Mouse (Mus musculus) left cerebral cortex, postnatal 14 days (tissue): ENCODE data around the gene Tbc1d9b. TPM values are rescaled to one million over a fixed set of nuclear protein-coding genes. Genes with fewer than 3 reads are reported as not detected.
A peak's percentile ranks its signal among the peaks of the same experiment; 100 is the strongest.

Experiments used
- DNase-seq, 2 experiments: peaks; one replicate each; pipeline ENCODE4 v3.0.0; 2021 to 2022; ENCODE audit warnings: low spot score in 2 of 2, mixed read lengths in 1 of 2
- intact Hi-C: fragments of 180-260 bp; cut with DNase I; formaldehyde crosslinking; loops from one replicate; pipeline ENCODE4 v1.15.1; 2025
- total RNA-seq, 2 experiments: library from RNA; stranded (reverse); gene quantifications; 2 replicates each; pipeline ENCODE4 v1.2.3; 2021

Tbc1d9b gene
- total RNA-seq, 2 experiments from 2014 or later, result 90.3 to 103 TPM

DNA sequence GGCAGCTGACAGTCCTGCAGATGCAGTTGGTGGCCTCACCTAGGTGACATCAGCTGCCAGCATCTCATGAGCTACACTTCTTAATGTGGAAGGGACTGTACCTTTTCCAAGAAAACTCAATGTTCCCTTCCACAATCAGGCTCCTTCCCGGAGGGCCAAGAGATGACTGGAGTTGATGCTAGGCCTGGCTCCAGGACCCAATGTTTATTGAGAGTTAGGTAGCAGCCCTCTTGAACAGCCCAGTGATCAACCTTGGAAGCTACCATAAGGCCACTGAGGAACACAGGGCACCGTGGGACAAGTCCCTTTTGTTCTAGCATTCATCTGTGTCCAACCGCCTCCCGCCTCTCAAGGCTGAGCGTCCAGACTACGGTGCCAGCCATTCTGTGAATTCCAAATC lies 1.1 kb downstream of the Tbc1d9b start:
- intact Hi-C loops, result loop anchor here (5.0 kb wide), 1 partner anchor 105 kb away; the partner anchor contains the start of gene Rnf130
- DNase-seq, result no peak

DNA sequence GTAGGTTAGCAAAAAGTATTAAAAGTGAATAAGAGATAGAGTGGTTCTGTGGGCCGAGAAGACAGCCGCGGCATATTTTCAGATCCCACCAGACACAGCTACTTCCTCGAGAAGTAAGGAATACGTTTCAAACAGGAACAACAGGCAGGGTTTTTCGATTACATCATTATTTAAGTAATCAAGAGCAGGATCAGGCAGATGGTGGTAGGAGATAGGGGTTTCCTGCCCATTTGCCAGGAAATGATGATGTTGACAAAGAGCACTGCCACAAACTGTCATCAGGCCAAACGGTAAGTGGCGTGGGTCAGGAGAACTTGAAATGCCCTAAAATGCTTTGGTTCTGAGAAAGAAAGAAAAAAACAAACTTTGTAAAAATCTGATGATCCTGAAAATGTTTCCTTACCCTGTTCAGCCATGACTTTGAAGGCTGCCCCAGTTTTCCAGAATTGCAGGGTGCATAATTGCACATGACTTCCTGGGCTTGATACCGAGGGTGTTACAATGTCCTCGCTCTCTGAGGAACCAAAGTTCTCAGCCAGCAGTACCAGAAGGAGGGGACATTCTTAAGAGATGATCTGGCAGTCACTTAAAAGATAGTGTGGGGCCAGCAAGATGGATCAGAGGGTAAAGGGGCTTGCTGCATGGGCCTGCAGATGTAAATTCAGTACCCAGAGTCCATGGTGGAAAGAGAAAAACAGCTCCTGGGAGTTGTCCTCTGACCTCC lies 3.1 kb downstream of the Tbc1d9b start:
- no peak for DNase-seq
- intact Hi-C loops, result loop anchor here (5.0 kb wide), 1 partner anchor 107 kb away; the partner anchor contains the start of gene Rnf130

DNA sequence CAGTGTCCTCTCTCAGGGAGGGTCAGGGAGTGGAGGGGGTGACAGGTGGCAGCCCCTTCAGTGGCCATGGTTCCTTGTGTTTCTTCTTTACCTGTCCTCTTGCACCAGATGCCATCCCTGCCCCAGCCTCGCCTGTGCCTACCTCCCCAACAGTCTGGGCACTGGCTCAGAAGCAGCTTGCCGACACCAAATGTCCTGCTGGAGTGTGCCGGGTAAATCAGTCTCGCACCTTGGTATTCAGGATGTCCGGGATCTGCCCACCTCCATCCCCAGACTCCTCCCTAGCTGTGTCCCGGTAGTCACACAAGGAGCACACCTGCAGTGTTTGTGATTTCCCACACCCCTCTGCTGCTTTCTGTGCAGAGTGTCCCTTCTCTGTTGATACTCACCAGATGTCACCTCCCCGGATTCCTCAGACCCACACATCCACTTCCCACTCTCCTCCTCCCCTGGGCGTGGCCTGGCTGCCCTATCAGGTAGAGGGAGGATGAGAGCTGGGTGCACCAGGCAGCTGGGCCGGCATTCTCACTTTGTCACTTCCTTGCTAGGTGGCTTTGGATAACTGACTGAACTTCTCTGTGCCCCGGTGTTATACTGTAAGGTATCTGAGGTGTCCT lies 7.1 kb downstream of the Tbc1d9b start:
- intact Hi-C loops, result no loop called here

DNA sequence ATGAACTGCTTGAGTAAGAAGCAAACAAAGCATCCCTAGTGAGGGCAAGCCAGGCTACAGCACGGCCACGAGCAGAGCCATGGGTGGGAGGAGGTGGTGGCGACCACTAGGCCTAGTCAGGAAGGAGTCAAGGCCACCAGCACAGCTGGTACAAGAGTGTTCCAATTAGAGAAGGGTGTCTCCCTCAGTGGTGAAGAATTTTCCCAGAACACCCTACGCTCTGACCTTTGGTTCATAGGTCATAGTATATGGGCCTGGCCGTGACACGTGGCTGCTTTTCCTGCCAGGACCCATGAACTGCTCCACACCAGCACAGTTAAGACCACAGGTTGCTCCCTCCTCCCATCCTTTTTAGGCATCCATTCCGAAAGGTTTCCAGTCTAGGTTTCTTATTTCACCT lies 8.4 kb downstream of the Tbc1d9b start:
- intact Hi-C loops, result no loop called here
- DNase-seq, result no peak

More for the DNA sequence above, 7.1 kb downstream of the Tbc1d9b start:
- DNase-seq, result no peak

DNA sequence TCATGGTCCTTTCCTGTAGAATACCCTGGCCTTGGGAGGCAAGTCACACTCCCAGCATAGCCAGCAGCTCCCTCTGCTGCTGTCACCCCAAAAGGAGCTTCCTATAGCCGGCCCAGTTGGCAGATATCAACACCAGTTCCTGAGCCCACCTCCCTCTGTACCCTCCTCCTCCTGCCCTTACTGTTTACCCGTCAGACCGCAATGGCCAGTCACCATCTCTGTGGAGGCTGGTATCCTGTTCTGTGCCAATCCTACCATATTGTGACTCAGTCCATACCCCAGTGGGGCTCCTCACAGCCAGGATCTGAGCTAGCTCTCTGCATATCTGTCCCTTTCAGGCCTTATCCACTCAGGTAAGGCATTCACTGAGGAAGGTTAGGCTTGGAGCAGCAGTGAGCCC lies 14.3 kb downstream of the Tbc1d9b start:
- intact Hi-C loops, result no loop called here
- no peak for DNase-seq

DNA sequence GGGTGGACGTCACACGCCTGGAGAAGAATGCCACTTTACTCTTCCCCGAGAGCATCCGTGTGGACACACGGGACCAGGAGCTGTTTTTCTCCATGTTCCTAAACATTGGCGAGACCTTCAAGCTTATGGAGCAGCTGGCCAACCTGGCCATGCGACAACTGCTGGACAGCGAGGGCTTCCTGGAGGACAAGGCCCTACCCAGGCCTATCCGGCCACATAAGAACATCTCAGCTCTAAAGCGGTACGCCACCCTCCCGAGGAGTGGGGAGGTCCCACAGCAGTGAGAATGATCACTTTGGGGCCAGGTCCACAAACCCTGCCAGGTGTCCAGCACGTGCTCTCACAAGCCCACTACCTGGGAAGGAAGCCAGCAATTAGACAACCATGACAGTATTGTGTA lies 14.9 kb downstream of the Tbc1d9b start:
- intact Hi-C loops, result no loop called here

DNA sequence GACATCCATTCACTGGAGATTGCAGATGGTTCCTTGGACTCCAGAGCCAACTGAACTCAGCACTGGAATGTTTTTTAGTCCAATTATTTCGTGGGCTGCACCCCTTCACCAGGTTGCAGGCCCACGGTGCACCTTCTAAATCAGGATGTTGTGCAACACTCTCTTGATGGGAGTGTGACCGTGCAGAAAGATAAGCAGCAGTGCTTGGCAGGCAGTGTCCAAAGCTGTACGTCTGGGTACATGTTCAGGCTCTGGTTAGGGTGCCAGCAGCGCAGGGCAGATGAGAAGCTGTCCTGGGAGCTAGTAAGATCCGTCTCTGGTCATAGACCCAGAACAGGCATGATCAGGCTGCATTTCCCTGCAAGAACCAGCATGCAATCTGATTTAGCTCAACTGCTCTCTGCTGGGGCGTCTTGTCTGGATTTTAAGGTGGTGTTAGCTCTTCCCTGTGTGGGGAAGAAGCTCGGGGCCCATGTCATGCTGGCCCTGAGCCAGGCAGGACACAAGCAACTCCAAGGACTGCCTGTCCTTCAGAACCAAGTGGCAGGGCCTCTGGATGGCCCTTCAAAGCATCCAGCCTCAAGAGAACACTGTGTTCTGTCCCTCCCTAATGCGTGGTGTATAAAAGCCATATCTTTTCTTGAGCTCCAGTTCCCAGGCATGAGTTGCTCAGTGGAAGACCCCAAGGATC lies 16.2 kb downstream of the Tbc1d9b start:
- DNase-seq, result no peak
- intact Hi-C loops, result no loop called here

More for the DNA sequence above, 14.9 kb downstream of the Tbc1d9b start:
- no peak for DNase-seq

DNA sequence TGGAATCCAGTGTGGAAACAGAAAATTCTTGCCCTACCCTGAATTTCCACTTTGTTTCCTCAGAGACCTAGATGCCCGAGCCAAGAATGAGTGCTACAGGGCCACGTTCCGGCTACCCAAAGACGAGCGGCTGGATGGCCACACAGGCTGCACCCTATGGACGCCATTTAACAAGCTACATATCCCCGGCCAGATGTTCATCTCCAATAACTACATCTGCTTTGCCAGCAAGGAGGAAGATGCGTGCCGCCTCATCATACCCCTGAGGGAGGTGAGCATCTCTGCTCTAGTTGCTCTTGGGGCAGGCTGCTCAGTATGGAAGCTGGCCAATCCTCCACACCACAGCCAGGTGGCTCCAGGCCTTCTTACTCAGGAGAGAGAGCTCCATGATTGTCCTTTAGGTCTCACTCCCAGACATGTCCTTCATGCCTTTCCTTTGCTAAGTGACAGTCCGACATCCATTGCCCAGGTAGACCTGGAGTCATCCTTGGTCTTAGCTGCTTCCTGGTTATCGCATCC lies 16.8 kb downstream of the Tbc1d9b start:
- intact Hi-C loops, result no loop called here
- DNase-seq, result no peak

DNA sequence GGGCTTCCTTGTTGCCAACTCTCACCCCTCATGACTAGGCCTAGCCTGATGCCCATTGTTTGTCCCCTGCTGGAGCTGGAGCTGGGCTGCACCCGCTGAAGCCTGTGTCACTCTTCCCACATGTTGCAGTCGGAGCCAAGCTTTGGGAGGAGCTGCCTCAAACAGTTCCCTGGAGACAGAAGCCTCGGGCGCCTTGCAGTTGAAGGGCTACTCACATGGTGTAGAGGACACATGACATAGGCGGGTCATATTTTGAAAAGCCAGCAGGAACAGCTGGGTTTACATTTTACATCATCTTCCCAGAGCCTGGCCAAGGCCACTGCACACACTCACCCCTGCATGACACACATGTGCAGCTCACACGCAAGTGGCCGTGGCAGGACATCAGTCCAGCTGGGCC lies 18.0 kb downstream of the Tbc1d9b start:
- DNase-seq, result no peak
- intact Hi-C loops, result no loop called here

DNA sequence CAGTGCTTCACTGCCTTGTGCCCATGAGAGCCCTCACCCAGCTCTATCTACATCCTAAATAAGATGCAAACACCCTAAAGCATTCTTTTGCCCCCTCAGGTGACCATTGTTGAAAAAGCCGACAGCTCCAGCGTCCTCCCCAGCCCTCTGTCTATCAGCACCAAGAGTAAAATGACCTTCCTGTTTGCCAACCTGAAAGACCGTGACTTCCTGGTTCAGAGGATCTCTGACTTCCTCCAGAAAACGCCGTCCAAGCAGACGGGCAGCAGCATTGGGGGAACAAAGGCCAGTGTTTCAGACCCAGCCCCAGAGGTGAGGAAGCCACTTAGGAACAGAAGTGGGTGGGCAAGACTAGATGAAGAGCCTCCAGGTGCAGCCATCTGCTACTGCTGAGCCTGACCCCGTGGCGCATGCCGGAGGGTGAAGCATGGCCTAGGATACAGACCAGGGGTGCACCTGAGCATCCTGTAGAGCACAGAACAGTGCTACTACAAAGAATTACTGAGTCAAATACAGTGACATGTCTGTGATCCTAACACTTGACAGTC lies 18.5 kb downstream of the Tbc1d9b start:
- DNase-seq, result no peak
- intact Hi-C loops, result no loop called here

DNA sequence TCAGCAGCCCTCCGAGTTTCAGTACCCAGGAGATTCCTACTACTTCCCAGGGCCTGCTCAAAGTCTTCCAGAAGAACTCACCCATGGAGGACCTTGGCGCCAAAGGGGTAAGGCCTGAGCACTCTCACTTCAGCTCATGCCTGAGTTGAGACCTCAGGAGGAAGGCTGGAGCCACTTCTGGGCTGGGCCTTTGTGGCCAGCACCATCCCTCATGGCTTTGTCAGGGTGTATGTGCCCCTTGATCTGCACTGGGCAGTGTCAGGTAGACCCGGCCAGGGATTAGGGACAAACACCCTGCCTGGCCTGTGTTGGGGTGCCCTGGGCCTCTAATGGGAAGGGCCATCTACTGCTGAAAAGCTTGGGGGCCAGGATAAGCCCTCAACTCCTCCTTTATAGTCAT lies 20.2 kb downstream of the Tbc1d9b start:
- intact Hi-C loops, result no loop called here
- DNase-seq, result no peak

DNA sequence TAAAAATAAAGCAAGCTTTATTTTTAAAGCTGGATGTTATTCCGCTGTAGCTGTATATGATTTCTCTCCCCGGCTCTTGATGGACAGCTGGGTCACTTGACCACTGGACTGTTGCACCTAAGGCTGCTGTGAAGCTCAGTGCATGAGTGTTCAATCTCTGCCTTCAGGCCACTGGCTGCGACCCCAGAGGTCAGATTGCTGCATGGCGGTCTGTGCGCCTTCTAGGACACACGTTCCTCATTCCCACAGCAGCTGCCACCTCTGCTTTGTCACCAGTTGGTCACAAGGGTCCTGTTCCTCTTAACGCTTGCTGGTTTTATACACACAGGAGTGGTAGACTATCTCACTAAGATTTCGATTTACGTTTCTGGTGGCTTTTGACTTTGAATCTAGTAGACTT lies 23.0 kb downstream of the Tbc1d9b start:
- intact Hi-C loops, result no loop called here
- DNase-seq, result no peak

DNA sequence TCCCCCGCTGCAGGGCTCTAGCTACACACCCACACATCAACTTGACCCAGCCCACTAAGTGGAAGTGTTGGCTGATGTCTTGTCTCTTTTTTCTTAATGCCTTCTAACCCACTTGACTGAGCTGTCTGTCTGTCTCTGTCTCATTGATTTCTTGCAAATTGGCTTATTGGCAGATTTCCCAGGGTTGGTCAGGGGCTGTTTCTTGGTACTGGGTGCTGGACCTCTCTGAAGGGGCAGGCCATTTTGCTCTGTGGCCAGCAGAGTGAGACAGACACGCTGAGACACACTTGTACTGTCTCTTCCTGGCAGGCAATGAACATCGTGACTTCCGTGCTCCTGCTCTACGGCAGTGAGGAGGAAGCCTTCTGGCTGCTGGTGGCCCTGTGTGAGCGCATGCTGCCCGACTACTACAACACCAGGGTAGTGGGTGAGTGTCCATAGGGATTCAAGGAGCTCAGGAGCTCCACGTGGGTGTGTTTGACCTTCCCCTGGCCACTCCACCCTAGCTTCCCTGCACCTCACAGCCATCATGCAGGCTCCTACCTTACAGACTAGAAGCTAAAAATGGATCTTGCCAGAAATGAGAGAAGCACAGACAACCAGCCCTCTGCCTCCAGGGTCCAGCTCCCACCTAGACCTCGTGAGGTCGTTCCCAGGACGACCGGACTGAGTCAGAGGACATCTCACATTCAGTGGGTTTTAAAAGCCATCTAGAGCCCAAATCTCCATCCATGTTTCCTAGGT lies 23.8 kb downstream of the Tbc1d9b start:
- peak in 1 of 2 experiments; percentile 26 for DNase-seq
- intact Hi-C loops, result no loop called here

DNA sequence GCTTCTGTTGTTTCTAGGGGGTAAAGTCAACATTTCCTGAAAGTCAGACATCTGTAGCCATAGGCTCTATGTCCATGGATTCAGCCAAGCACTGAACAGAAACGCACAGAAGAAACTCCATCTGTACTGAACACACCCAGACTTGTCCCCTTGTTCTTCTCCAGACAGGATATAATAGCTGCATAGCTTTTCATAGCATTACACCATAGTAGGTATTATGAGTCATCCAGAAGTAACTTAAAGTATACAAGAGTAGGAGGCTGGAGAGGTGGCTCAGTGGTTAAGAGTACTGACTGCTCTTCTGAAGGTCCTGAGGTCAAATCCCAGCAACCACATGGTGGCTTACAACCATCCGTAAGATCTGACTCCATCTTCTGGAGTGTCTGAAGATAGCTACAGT lies 24.6 kb downstream of the Tbc1d9b start:
- intact Hi-C loops, result no loop called here
- DNase-seq, result no peak

DNA sequence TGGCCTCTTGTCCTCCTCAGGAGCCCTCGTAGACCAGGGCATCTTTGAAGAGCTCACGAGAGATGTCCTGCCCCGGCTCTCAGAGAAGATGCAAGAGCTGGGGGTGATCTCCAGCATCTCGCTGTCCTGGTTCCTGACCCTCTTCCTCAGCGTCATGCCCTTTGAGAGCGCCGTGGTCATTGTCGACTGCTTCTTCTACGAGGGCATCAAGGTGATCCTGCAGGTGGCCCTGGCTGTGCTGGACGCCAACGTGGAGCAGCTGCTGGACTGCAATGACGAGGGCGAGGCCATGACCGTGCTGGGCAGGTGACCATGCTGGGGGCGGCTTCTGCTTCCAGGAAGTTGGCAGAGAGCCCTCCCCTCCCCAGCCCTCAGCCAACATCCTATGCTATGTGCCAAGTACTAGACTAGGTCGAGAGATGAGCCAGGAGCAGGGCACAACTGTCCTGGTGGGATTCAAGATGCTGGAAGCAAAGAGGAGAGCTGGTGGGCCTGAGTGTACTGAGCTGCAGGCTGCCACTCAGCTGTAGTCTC lies 25.6 kb downstream of the Tbc1d9b start:
- intact Hi-C loops, result no loop called here
- DNase-seq, result no peak

DNA sequence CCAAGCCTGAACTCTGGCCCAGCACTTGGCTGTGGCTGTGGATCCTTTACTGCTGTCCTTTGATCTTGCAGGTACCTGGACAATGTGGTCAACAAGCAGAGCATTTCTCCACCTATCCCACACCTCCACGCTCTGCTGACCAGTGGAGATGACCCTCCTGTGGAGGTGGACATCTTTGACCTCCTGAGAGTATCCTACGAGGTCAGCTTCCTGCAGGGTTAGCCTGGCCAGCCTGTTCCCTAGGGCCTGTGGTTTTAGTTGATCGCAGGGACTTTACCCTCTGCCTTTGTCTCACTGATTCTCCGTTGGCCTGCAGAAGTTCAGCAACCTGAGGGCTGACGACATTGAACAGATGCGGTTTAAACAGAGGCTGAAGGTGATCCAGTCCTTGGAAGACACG lies 27.1 kb downstream of the Tbc1d9b start:
- intact Hi-C loops, result no loop called here
- no peak for DNase-seq

DNA sequence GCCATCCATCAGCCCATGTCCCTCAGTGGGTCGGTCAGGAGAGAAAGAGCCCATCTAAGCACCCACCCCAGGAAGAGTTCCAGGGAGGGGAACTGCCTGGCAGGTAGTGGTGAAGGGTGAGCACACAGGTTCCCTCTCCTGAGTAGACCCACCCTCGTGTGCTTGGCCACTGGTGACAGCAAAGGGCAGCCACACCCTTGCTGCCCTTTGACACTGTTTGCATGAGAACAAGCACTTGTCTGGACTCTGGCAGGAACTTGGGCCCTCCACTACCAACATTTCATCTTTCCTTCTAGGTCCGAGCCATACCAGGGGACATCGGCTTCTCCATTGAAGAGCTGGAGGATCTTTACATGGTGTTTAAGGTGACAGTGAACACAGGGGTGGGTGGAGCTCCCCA lies 28.2 kb downstream of the Tbc1d9b start:
- intact Hi-C loops, result no loop called here
- DNase-seq, result no peak

DNA sequence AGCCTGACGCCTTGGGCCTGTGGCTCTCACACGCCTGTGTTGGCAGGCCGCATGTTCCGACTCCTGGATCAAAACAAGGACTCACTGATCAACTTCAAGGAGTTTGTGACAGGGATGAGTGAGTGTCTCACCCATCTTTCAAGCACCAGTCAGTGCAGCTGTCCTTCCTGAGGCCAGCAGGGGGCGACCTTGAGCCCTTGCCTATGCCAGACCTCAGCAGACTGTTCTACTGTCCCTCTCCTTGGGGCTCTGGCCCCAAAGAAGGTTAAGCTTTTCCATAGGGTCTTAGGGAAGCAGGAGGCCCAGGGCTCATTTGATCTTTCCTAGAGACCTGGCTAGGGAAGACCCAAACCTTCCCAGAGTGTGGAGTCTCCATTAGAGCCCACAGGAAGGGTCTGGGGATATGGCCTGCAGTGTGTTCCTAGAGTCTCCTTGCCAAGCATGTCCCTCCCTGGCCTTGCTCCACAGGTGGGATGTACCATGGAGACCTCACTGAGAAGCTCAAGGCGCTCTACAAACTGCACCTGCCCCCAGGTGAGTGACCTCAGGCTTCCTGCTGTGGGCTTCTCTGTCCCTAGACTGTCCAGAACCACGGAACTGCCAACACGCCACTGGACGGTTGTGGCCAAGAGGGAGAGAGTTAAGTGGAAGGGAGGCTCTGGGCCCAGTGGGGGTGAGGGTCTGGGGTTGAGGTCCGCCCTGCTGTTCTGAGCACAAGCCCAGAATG lies 30.5 kb downstream of the Tbc1d9b start:
- peak; percentile 53 to 55 for DNase-seq
- intact Hi-C loops, result no loop called here
